Mouse (Mus musculus): ENCODE data around the gene Agbl3.

GRCm38 (mm10) chr6:34769984-34770383, 10.2 kb upstream of the Agbl3 start:
- TF ChIP-seq CTCF (IDR thresholded peaks at IDR 0.05; ENCODE audit: insufficient read depth, low read length) (no peak), POLR2A (IDR thresholded peaks at IDR 0.05; ENCODE audit: borderline replicate concordance, extremely low read depth, low read depth, low read length) (no peak)

Measured in lung, adult 2 months (tissue).